Mouse (Mus musculus) CH12.LX (cell line): ENCODE measurements around the gene Arpc1a. TPM values are rescaled to one million over a fixed set of nuclear protein-coding genes. Genes with fewer than 3 reads are reported as not detected.

Source experiments
- DNase-seq: peaks from one replicate; pipeline ENCODE4 v3.0.0-alpha.2; 2013; ENCODE audit errors: extremely low read depth
- H3K27ac ChIP-seq: 2 replicates; pipeline ENCODE4 v1.5.1; 2012; ENCODE audit warnings: low read depth, mild to moderate bottlenecking, control low read depth, moderate library complexity; ENCODE audit not compliant: insufficient read depth
- H3K27me3 ChIP-seq: replicated peaks from 2 replicates; pipeline ENCODE3; 2012; ENCODE audit warnings: inconsistent platforms
- H3K36me3 ChIP-seq, 2 experiments: replicated peaks in 1 of 2; 2 replicates each; pipeline versions ENCODE3 to v1.6.1; 2012; ENCODE audit warnings: inconsistent platforms in 1 of 2, low read length in 1 of 2, mild to moderate bottlenecking in 1 of 2, mixed read lengths in 1 of 2, moderate library complexity in 1 of 2; ENCODE audit not compliant: control insufficient read depth in 1 of 2, insufficient read depth in 1 of 2
- H3K4me1 ChIP-seq, 2 experiments: 2 replicates each; pipeline ENCODE4 v1.6.1; 2012; ENCODE audit warnings: inconsistent platforms in 1 of 2, moderate library complexity in 1 of 2; ENCODE audit not compliant: insufficient read depth in 2 of 2, control insufficient read depth in 1 of 2
- H3K4me2 ChIP-seq: 2 replicates; pipeline ENCODE4 v1.6.1; 2012; ENCODE audit warnings: low read depth, mild to moderate bottlenecking, control low read depth; ENCODE audit not compliant: poor library complexity, insufficient read depth, severe bottlenecking
- H3K4me3 ChIP-seq, 3 experiments: fragments of 150-350 bp in 1 of 3; sonication (generic) in 1 of 3; replicated peaks in 1 of 3; 2 replicates each; pipeline versions ENCODE3 to v1.5.1; 2011 to 2012; ENCODE audit warnings: low read depth in 2 of 3, low read length in 2 of 3, mild to moderate bottlenecking in 2 of 3, moderate library complexity in 2 of 3, control low read depth in 1 of 3, improper control_type of control experiment in 1 of 3, inconsistent platforms in 1 of 3, mixed read lengths in 1 of 3; ENCODE audit not compliant: poor library complexity in 1 of 3
- H3K79me2 ChIP-seq: replicated peaks from 2 replicates; pipeline ENCODE4 v1.6.1; 2012; ENCODE audit warnings: mild to moderate bottlenecking, moderate library complexity; ENCODE audit not compliant: control insufficient read depth, poor library complexity, insufficient read depth, severe bottlenecking; ENCODE audit errors: extremely low read depth
- H3K9ac ChIP-seq: 2 replicates; pipeline ENCODE4 v1.6.1; 2012; ENCODE audit warnings: low read depth, mild to moderate bottlenecking, control low read depth, moderate library complexity; ENCODE audit not compliant: insufficient read depth
- H3K9me3 ChIP-seq: replicated peaks from 2 replicates; pipeline ENCODE3; 2012; ENCODE audit warnings: low read length, inconsistent platforms, mixed read lengths
- CTCF ChIP-seq, 2 experiments: IDR thresholded peaks in 1 of 2; conservative IDR thresholded peaks in 1 of 2; 2 replicates each; pipeline ENCODE4 v1.5.1; 2011 to 2012; ENCODE audit warnings: low read depth in 2 of 2, low read length in 2 of 2, improper control_type of control experiment in 1 of 2, inconsistent platforms in 1 of 2, mild to moderate bottlenecking in 1 of 2, moderate library complexity in 1 of 2
- EP300 ChIP-seq: IDR thresholded peaks from 2 replicates; pipeline ENCODE4 v1.6.1; 2011; ENCODE audit warnings: low read length, improper control_type of control experiment
- GABPA ChIP-seq: IDR thresholded peaks from 2 replicates; pipeline ENCODE4 v1.6.1; 2012; ENCODE audit warnings: low read depth, low read length, improper control_type of control experiment, inconsistent platforms; ENCODE audit not compliant: insufficient replicate concordance
- HCFC1 ChIP-seq: IDR thresholded peaks from 2 replicates; pipeline ENCODE4 v1.6.1; 2012; ENCODE audit warnings: low read depth, mild to moderate bottlenecking, inconsistent platforms, low read length, improper control_type of control experiment
- JUND ChIP-seq: conservative IDR thresholded peaks from 2 replicates; pipeline ENCODE4 v1.6.1; 2011; ENCODE audit warnings: low read depth, low read length, improper control_type of control experiment
- KAT2A ChIP-seq: IDR thresholded peaks from 2 replicates; pipeline ENCODE4 v1.6.1; 2012; ENCODE audit warnings: low read length, improper control_type of control experiment, inconsistent platforms; ENCODE audit not compliant: insufficient replicate concordance
- MAX ChIP-seq: IDR thresholded peaks from 2 replicates; pipeline ENCODE4 v1.6.1; 2011; ENCODE audit warnings: low read length, improper control_type of control experiment
- MEF2A ChIP-seq: IDR thresholded peaks from 2 replicates; pipeline ENCODE4 v1.6.1; 2014; ENCODE audit warnings: low read depth, mild to moderate bottlenecking, inconsistent platforms, low read length, improper control_type of control experiment, borderline replicate concordance
- MXI1 ChIP-seq: IDR thresholded peaks from 2 replicates; pipeline ENCODE4 v1.6.1; 2011; ENCODE audit warnings: mild to moderate bottlenecking, low read depth, low read length, improper control_type of control experiment
- NELFE ChIP-seq: IDR thresholded peaks from 2 replicates; pipeline ENCODE4 v1.6.1; 2011; ENCODE audit warnings: low read depth, low read length, improper control_type of control experiment
- NRF1 ChIP-seq: IDR thresholded peaks from 2 replicates; pipeline ENCODE4 v1.6.1; 2014; ENCODE audit warnings: low read depth, mild to moderate bottlenecking, inconsistent platforms, low read length, improper control_type of control experiment, moderate library complexity
- PAX5 ChIP-seq: IDR thresholded peaks from 2 replicates; pipeline ENCODE4 v1.6.1; 2012; ENCODE audit warnings: low read length, inconsistent platforms, mixed read lengths
- POLR2A ChIP-seq: IDR thresholded peaks from 2 replicates; pipeline ENCODE4 v1.6.1; 2011; ENCODE audit warnings: low read depth, mild to moderate bottlenecking, improper control_type of control experiment, low read length
- POLR2AphosphoS2 ChIP-seq: IDR thresholded peaks from 2 replicates; pipeline ENCODE4 v1.6.1; 2011; ENCODE audit warnings: low read depth, low read length, improper control_type of control experiment
- RCOR1 ChIP-seq: conservative IDR thresholded peaks from 2 replicates; pipeline ENCODE4 v1.6.1; 2012; ENCODE audit warnings: low read depth, mild to moderate bottlenecking, inconsistent platforms, low read length, improper control_type of control experiment
- SMC3 ChIP-seq: IDR thresholded peaks from 2 replicates; pipeline ENCODE4 v1.6.1; 2011; ENCODE audit warnings: low read depth, low read length, improper control_type of control experiment
- TBP ChIP-seq: conservative IDR thresholded peaks from 2 replicates; pipeline ENCODE4 v1.6.1; 2011; ENCODE audit warnings: low read depth, low read length, improper control_type of control experiment
- TCF12 ChIP-seq: IDR thresholded peaks from 2 replicates; pipeline ENCODE4 v1.6.1; 2014; ENCODE audit warnings: low read depth, mild to moderate bottlenecking, inconsistent platforms, low read length, improper control_type of control experiment
- UBTF ChIP-seq: IDR thresholded peaks from 2 replicates; pipeline ENCODE4 v1.6.1; 2012; ENCODE audit warnings: low read depth, mild to moderate bottlenecking, inconsistent platforms, low read length, improper control_type of control experiment, moderate library complexity
- USF1 ChIP-seq: IDR thresholded peaks from 2 replicates; pipeline ENCODE4 v1.6.1; 2014; ENCODE audit warnings: low read depth, mild to moderate bottlenecking, inconsistent platforms, low read length, improper control_type of control experiment
- ZC3H11A ChIP-seq: IDR thresholded peaks from 2 replicates; pipeline ENCODE4 v1.6.1; 2012; ENCODE audit warnings: low read depth, mild to moderate bottlenecking, inconsistent platforms, low read length, improper control_type of control experiment
- ZKSCAN1 ChIP-seq: IDR thresholded peaks from 2 replicates; pipeline ENCODE4 v1.6.1; 2012; ENCODE audit warnings: low read depth, inconsistent platforms, low read length, improper control_type of control experiment, borderline replicate concordance
- ZMIZ1 ChIP-seq: IDR thresholded peaks from 2 replicates; pipeline ENCODE4 v1.6.1; 2012; ENCODE audit warnings: low read depth, mild to moderate bottlenecking, inconsistent platforms, low read length, improper control_type of control experiment
- dilution Hi-C: fragments of 300-500 bp; cut with MboI; formaldehyde crosslinking; loops from 2 replicates; pipeline ENCODE4 v1.14.3; 2020; ENCODE audit warnings: low sequenced_read_pairs; ENCODE audit not compliant: extremely low pct_unique_long_range_greater_than_20kb, extremely low pct_ligation_motif_present
- in situ Hi-C: fragments of 300-500 bp; cut with MboI; formaldehyde crosslinking; loops from 3 replicates; pipeline ENCODE4 v1.14.3; 2019; ENCODE audit warnings: low sequenced_read_pairs, low pct_ligation_motif_present, low pct_unique_long_range_greater_than_20kb, mixed read lengths
- polyA plus RNA-seq: library from polyadenylated mRNA; unstranded; fragments of >175 nt; gene quantifications from 2 replicates; pipeline ENCODE4 v1.2.1, GENCODE M21; 2012; ENCODE audit warnings: low read depth; ENCODE audit not compliant: insufficient read length
- total RNA-seq, 2 experiments: library from RNA; depleted of rRNA; stranded (reverse); fragments of 300-350 nt in 1 of 2; fragments of >200 nt in 1 of 2; gene quantifications; 2 replicates each; pipeline ENCODE4 v1.2.3; 2012 to 2014

Gene Arpc1a
- total and polyA plus RNA-seq, 3 experiments, result 59.2 to 83.2 (median 59.5) TPM

- in situ Hi-C loops, result no loop called here
- no peak overlapping the region for H3K9ac ChIP-seq
- peaks cover 0 to 12% of the 10 kb centered on the region in 2 experiments; a peak in 2 of 4 replicates for H3K4me1 ChIP-seq
- dilution Hi-C loops, result no loop called here
- no peak for TF ChIP-seq RCOR1
- TF ChIP-seq MAX, result no peak
- TF ChIP-seq EP300, result no peak
- TF ChIP-seq NELFE, result no peak
- TF ChIP-seq CTCF (conservative IDR thresholded peaks at IDR 0.05 in 1 of 2, IDR thresholded peaks at IDR 0.05 in 1 of 2; ENCODE audit: low read depth in 2 of 2, low read length in 2 of 2), result no peak
- TF ChIP-seq POLR2AphosphoS2, result no peak
- no peak for TF ChIP-seq MEF2A
- no peak for TF ChIP-seq KAT2A
- TF ChIP-seq MXI1, result no peak
- no peak for TF ChIP-seq NRF1
- no peak for TF ChIP-seq HCFC1
- TF ChIP-seq ZC3H11A, result no peak
- no peak for TF ChIP-seq POLR2A
- TF ChIP-seq JUND, result no peak
- no peak for TF ChIP-seq USF1
- no peak for TF ChIP-seq ZMIZ1
- TF ChIP-seq GABPA, result no peak
- TF ChIP-seq TBP, result no peak
- TF ChIP-seq TCF12, result no peak
- TF ChIP-seq ZKSCAN1, result no peak
- TF ChIP-seq, all 38 proteins: peak for 0
- DNase-seq, result no peak
- H3K79me2 ChIP-seq, result no peaks in the 10 kb centered on the region
- no peak overlapping the region for H3K27ac ChIP-seq
- H3K27me3 ChIP-seq, result no peaks in the 10 kb centered on the region
- H3K36me3 ChIP-seq, result no peaks in the 10 kb centered on the region
- no peak overlapping the region for H3K4me3 ChIP-seq
- no peak overlapping the region for H3K4me2 ChIP-seq
- H3K9me3 ChIP-seq, result no peaks in the 10 kb centered on the region
Measured at GRCm38 (mm10) chr5:145057907-145058306, 25.7 kb upstream of the Arpc1a start.

- Histone ChIP-seq H3K27ac (no peak overlapping the region), H3K27me3 (no peaks in the 10 kb centered on the region), H3K79me2 (no peaks in the 10 kb centered on the region), H3K4me2 (no peak overlapping the region), H3K9me3 (no peaks in the 10 kb centered on the region), H3K4me1 (peaks cover 0 to 12% of the 10 kb centered on the region in 2 experiments; a peak in 2 of 4 replicates), H3K36me3 (no peaks in the 10 kb centered on the region), H3K9ac (no peak overlapping the region), H3K4me3 (no peak overlapping the region)
- DNase-seq, result no peak
- TF ChIP-seq EP300 (no peak), PAX5 (no peak), UBTF (no peak), CTCF (conservative IDR thresholded peaks at IDR 0.05 in 1 of 2, IDR thresholded peaks at IDR 0.05 in 1 of 2; ENCODE audit: low read depth in 2 of 2, low read length in 2 of 2) (peak in 1 of 2 experiments; percentile 25; a peak in 1 of 4 replicates), SMC3 (no peak)
- dilution Hi-C loops (no loop called here), in situ Hi-C loops (no loop called here)
Measured at GRCm38 (mm10) chr5:145058722-145059121, 24.9 kb upstream of the Arpc1a start.
